Mouse (Mus musculus) liver, adult 2 months (tissue): ENCODE results near the gene LTO1. TPM values are rescaled to one million over a fixed set of nuclear protein-coding genes. Genes with fewer than 3 reads are reported as not detected.
"Not testable (repeated sequence)": the region's sequence is repeated elsewhere in the genome, so short reads cannot be mapped to it uniquely, and the experiment has no call there.

Experiments used
- DNase-seq: peaks from one replicate; pipeline ENCODE4 v3.0.0-alpha.2; 2011; ENCODE audit warnings: low read depth, low spot score; ENCODE audit errors: extremely low read depth
- H3K27ac ChIP-seq: fragments of 200-500 bp; replicated peaks from 2 replicates; pipeline ENCODE4 v1.5.1; 2012; ENCODE audit warnings: low read depth, mild to moderate bottlenecking, control low read depth, inconsistent platforms, low read length; ENCODE audit not compliant: insufficient read depth
- H3K27me3 ChIP-seq: fragments of 200-500 bp; 2 replicates; pipeline ENCODE4 v1.6.1; 2012; ENCODE audit warnings: mild to moderate bottlenecking, moderate library complexity, low read length, inconsistent platforms; ENCODE audit not compliant: control insufficient read depth, insufficient read depth
- H3K36me3 ChIP-seq: fragments of 200-500 bp; 2 replicates; pipeline ENCODE4 v1.6.1; 2012; ENCODE audit warnings: low read length, inconsistent platforms; ENCODE audit not compliant: control insufficient read depth, insufficient read depth
- H3K4me1 ChIP-seq: fragments of 200-500 bp; 2 replicates; pipeline ENCODE4 v1.6.1; 2011; ENCODE audit warnings: low read length; ENCODE audit not compliant: control insufficient read depth, insufficient read depth
- H3K4me3 ChIP-seq: fragments of 200-500 bp; 2 replicates; pipeline ENCODE4 v1.5.1; 2011; ENCODE audit warnings: low read depth, mild to moderate bottlenecking, control low read depth, low read length, moderate library complexity; ENCODE audit not compliant: insufficient read depth
- H3K79me2 ChIP-seq: fragments of 200-500 bp; 2 replicates; pipeline ENCODE4 v1.6.1; 2012; ENCODE audit warnings: inconsistent platforms, mild to moderate bottlenecking, low read length, moderate library complexity; ENCODE audit not compliant: control insufficient read depth, insufficient read depth
- H3K9ac ChIP-seq: fragments of 200-500 bp; 2 replicates; pipeline ENCODE4 v1.6.1; 2012; ENCODE audit warnings: low read depth, mild to moderate bottlenecking, control low read depth, inconsistent platforms, low read length
- CTCF ChIP-seq: fragments of 200-500 bp; IDR thresholded peaks from 2 replicates; pipeline ENCODE4 v1.5.1; 2011; ENCODE audit warnings: low read depth, low read length, control low read depth
- POLR2A ChIP-seq: fragments of 200-500 bp; IDR thresholded peaks from 2 replicates; pipeline ENCODE4 v1.6.1; 2011; ENCODE audit warnings: low read length, control low read depth; ENCODE audit not compliant: insufficient read depth; ENCODE audit errors: extremely low read depth
- WGBS: fragments of 180-500 bp; shearing (Covaris S2); methylation state at CpG from one replicate; pipeline ENCODE4 v1.1.7; 2018; 5-methylcytosine and 5-hydroxymethylcytosine counted together
- polyA plus RNA-seq: library from polyadenylated mRNA; depleted of rRNA; stranded (reverse); fragments of >200 nt; gene quantifications from 2 replicates; pipeline ENCODE4 v1.2.3, GENCODE M21; 2012
- total RNA-seq: library from RNA; depleted of rRNA; stranded (reverse); fragments of >200 nt; gene quantifications from 2 replicates; pipeline ENCODE4 v1.2.3, GENCODE M21; 2014

The LTO1 gene
- total and polyA plus RNA-seq, 2 experiments: 8.9 to 11.2 TPM

GRCm38 (mm10) chr7:144898506-144898905 lies 16.4 kb upstream of the LTO1 start:
- Histone ChIP-seq H3K27ac (no peak overlapping the region), H3K4me3 (no peak overlapping the region), H3K79me2 (no peaks in the 10 kb centered on the region), H3K36me3 (no peaks in the 10 kb centered on the region), H3K4me1 (no peaks in the 10 kb centered on the region), H3K27me3 (peaks cover 11% of the 10 kb centered on the region), H3K9ac (no peak overlapping the region)
- no peak for TF ChIP-seq CTCF
- TF ChIP-seq POLR2A: no peak
- DNase-seq: no peak
- 76% methylated on average over 6 of the region's 6 CpGs for WGBS

GRCm38 (mm10) chr7:144905514-144905913 lies 9.4 kb upstream of the LTO1 start:
- not testable (repeated sequence) for H3K36me3 ChIP-seq, H3K27me3 ChIP-seq, H3K27ac ChIP-seq, H3K4me3 ChIP-seq, H3K9ac ChIP-seq, H3K4me1 ChIP-seq, DNase-seq, H3K79me2 ChIP-seq
- WGBS: 89% methylated on average over 3 of the region's 3 CpGs

GRCm38 (mm10) chr7:144906708-144907397 lies 8.0 kb upstream of the LTO1 start:
- H3K27ac ChIP-seq: no peak overlapping the region
- WGBS: 14% methylated on average over 28 of the region's 28 CpGs
- H3K27me3 ChIP-seq: no peaks in the 10 kb centered on the region
- H3K9ac ChIP-seq: no peak overlapping the region
- no peak for DNase-seq
- TF ChIP-seq CTCF (peak; percentile 85), POLR2A (no peak)
- H3K36me3 ChIP-seq: no peaks in the 10 kb centered on the region
- no peaks in the 10 kb centered on the region for H3K79me2 ChIP-seq
- no peak overlapping the region for H3K4me3 ChIP-seq
- H3K4me1 ChIP-seq: no peaks in the 10 kb centered on the region

- no peaks in the 10 kb centered on the region for H3K27me3 ChIP-seq
- no peaks in the 10 kb centered on the region for H3K36me3 ChIP-seq
- no peak overlapping the region for H3K4me3 ChIP-seq
- H3K27ac ChIP-seq: no peak overlapping the region
- TF ChIP-seq POLR2A: no peak
- TF ChIP-seq CTCF: no peak
- 10% methylated on average over 8 of the region's 8 CpGs for WGBS
- no peak for DNase-seq
- H3K79me2 ChIP-seq: no peaks in the 10 kb centered on the region
- no peaks in the 10 kb centered on the region for H3K4me1 ChIP-seq
- no peak overlapping the region for H3K9ac ChIP-seq
These were observed 7.1 kb upstream of the LTO1 start for GRCm38 (mm10) chr7:144907793-144908192.

GRCm38 (mm10) chr7:144908705-144909104 lies 6.2 kb upstream of the LTO1 start:
- DNase-seq: no peak
- 38% methylated on average over 7 of the region's 7 CpGs for WGBS
- Histone ChIP-seq H3K27ac (no peak overlapping the region), H3K9ac (no peak overlapping the region), H3K79me2 (no peaks in the 10 kb centered on the region), H3K36me3 (no peaks in the 10 kb centered on the region), H3K27me3 (no peaks in the 10 kb centered on the region), H3K4me1 (no peaks in the 10 kb centered on the region), H3K4me3 (no peak overlapping the region)
- TF ChIP-seq CTCF: no peak
- TF ChIP-seq POLR2A: no peak

GRCm38 (mm10) chr7:144911121-144911520 lies 3.8 kb upstream of the LTO1 start:
- Histone ChIP-seq H3K4me3 (no peak overlapping the region), H3K9ac (no peak overlapping the region), H3K27me3 (no peaks in the 10 kb centered on the region), H3K36me3 (no peaks in the 10 kb centered on the region), H3K79me2 (peaks cover 7% of the 10 kb centered on the region; the same call in 1 of the 2 replicates), H3K27ac (no peak overlapping the region), H3K4me1 (peaks cover 6% of the 10 kb centered on the region)
- DNase-seq: no peak
- 78% methylated on average over 1 of the region's 1 CpGs for WGBS
- TF ChIP-seq CTCF: no peak
- TF ChIP-seq POLR2A: no peak
